Mouse (Mus musculus): Measurements from ENCODE around the gene Tuba1b.
"Not testable (repeated sequence)": the region's sequence is repeated elsewhere in the genome, so short reads cannot be mapped to it uniquely, and the experiment has no call there.

Gene Tuba1b

DNA sequence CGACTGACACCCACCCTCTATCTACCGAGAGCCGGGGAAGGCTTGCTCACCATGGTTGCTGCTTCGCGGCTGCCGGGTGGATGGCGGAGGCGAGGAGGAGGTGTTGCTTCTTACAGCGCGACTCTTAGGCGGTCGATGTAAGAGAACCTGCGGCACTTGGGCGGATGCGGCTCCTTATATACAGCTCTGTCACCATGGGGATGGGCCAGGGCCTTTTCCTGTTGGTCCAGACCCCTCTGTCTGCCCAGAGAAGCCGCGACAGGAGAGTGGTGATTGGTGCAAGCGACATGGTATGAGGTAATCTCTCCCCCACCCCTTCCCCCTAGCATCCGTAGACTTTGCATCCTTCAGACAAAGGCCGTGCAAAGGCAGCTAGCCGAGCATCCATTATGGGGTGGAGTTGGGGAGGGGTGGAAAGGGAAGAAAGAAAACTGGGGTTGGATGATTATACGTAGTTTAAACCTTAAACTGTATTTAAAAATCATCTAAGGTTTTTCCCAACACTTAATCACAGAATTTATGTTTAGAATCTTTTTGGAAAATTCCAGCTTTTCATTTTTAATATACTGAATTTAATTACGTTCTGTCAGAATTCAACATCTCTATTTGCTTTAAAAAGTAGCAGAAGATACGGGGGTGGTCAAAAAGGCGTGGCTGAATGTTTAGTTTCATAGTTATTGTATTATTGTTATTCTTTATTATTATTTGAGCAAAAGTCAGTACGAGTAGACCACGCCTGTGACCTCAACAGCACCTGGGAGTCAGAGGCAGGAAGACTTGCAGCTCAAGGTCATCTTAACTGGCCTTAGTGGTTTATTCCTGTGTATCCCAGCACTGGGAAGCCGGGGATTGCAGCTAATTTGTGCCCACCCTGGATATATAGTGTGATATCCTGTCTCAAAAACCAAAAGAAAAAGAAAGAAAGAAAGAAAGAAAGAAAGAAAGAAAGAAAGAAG is 19.3 kb upstream of the Tuba1b start, which contains the start of the genes Gm49450 and Tuba1a:
Gm49450 (minus strand) TSS at position 151 of the 956 bp plus-strand sequence.
Tuba1a (minus strand) TSS at position 303 of the 956 bp plus-strand sequence.
- peak; percentile 96 for DNase-seq

DNA sequence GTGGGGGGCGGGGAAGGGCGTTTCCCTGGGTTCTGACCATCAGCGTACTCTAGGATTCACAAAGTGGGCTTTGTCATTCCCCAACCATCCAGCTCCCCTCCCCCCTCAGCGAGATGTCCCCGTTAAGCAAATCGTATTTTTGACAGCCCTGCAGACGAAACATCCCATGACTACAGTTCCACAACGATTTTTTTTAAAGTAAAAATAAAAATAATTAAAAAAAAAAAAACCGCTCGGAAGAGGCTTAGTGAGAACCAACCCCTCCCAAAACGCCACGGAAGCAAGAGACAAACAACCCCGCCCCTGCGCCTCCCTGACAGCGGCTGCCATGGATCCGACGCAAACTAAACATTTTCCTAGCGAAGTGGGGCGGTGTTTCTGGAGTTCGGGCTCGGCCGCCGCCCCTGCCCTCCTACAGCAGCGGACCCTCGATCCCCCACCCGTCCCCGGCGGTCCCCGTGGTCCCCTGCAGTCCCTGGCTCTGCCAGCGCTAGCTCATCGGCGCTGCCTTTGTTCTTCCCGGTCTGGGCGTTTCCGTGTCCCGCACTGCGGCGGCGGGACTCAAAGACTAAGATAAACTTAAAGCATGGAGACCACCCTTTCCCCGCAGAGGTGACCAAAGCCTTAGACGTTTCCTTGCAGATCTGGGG is 18.5 kb upstream of the Tuba1b start:
- DNase-seq, result peak; percentile 75

DNA sequence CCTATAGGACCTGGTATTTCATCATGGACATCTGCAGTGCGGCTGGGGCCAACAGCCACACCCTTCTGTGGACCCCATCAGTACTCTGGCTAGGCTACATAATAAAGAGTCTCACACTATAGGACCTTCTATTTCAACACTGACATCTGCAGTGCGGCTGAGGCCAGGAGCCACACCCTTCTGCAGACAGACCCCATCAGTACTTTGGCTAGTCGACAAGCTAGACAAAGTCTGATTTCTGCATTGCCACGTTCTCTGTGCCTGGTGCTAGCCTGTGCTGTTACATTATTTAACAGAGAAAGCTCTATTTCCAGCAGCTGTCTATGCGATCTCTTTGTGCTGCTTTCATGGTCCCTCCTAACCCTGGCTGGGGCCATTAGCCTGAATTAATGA is 17.7 kb upstream of the Tuba1b start:
- DNase-seq, result no peak

DNA sequence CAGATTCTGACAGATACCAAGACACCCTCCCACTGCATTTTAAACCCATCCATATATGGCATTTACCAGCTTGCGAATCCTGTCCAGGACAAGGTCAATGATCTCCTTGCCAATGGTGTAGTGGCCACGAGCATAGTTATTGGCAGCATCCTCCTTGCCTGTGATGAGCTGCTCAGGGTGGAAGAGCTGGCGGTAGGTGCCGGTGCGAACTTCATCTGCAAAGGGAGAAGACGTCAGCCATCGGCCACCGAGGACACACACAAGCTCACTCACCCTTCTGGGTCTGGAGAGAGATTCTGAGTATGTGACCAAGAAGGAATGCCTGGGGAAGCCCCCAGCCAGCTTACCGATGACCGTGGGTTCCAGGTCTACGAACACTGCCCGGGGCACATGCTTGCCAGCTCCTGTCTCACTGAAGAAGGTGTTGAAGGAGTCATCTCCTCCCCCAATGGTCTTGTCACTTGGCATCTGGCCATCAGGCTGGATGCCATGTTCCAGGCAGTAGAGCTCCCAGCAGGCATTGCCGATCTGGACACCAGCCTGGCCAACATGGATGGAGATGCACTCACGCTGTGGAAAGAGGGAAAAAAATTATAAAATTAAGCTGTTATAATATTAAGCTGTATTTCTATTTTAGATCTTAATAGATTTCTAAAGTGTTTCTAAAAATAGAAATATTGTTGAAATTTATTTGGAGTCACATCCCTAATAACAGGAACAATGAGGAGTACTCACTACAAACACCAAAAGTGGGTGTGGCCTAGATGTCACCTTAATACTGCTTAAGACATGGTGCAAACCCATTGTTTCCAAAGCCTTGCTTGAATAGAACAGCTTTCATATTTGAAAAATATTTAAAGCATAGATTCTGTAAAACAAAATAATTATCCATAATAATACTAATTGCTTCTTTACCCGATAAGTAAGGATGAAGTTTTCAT is 17.0 kb upstream of the Tuba1b start:
- not testable (repeated sequence) for DNase-seq

DNA sequence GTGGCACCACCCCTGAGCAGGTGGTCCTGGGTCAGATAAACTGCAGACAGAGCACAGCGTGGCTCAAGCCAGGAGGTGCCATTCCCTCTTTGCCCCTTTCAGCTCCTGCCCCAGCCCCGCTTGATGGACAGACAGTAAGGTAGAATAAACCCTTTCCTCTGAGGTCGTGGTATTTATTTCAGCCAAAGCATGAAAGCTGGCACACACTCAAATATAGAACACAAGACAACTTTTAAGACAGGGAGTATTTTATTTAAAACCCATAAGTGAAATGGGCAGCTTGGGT is 15.2 kb upstream of the Tuba1b start:
- no peak for DNase-seq

DNA sequence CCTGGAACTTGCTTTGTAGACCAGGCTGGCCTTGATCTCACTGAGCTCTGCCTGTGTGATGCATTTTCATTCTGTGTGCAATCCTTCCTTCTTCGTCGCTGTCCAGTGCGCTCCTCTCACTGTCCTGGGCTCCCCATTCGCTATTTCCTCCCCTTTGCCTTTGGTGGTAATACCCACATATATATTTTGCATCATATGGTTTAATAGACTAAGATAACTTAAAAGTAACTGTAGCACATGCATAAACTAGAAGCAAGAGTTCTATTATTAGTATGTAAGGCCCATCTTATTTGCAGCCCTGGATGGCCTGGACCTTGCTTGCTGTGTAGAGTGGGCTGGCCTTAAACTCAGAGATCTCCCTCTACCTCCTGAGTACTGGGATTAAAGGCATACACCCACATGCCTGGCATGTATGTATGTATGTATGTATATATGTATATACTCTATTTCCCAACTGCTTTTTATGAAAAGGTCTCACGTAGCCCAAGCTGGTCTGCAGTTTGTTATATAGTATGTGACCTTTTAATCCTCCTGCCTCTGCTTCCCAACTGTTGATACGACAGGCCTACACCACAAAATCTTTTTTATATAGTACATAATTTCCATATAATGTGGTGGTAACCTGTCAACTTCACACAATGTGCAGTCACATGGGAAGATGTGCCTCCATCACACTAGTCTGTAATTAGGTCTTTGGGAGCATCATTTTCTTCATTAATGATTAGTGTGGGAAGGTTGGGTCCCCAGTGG is 14.7 kb upstream of the Tuba1b start:
- DNase-seq, result no peak

DNA sequence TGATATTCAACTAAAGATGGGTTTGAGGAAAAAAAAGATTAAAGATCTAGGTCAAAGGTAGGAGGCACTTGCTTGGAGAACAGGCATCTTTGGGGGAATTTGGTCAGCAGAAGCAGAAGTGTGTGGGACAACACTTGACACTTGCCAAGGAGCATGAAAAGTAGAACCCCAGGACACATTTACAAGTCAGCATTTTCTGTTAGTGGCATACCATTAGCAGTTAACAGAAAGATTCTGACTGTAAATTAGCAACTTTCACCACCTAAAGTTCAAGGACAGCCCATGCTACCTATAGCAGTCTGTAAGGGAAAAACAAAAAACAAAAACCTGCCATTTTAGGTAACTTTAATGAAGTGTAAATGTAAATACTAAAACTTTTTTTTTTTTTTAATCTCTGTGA is 14.0 kb upstream of the Tuba1b start:
- DNase-seq, result no peak

DNA sequence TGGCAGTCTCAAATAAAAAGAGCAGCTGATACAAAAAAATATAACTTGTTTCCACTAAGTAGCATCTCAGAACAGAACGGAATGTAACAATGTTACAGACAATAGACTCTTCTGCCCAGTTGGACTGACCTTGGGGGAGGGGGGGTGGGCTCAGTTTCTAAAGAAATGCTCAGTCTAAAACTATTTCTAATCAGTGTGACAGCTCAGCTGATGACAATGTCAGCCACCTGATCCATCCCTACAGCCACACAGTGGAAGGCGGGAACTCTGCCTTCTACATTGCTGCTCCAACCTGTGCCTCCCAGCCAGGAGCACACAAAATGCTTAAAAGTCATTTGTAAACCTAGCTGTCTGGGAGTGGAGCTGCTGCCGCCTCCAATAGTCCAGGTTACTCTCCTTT is 13.5 kb upstream of the Tuba1b start:
- no peak for DNase-seq

DNA sequence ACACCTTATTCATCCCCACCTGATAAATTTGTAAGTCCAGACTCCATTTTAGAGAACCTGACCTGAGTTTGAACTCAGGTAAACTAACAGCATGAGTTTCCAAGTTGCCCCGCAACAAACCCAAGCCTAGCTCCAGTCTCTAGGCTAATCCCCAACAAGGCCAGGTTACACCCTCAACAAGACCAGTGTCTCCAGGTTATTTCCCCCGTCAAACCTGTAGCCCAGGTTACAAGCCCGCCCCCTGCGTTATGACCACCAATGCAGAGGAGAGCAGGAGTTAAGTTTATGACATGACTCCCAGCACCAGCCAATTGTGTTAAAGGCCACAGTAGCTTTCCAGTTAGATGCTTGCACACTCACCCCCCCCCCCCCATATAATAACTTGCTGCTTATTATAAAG is 8.8 kb upstream of the Tuba1b start:
- DNase-seq, result no peak

DNA sequence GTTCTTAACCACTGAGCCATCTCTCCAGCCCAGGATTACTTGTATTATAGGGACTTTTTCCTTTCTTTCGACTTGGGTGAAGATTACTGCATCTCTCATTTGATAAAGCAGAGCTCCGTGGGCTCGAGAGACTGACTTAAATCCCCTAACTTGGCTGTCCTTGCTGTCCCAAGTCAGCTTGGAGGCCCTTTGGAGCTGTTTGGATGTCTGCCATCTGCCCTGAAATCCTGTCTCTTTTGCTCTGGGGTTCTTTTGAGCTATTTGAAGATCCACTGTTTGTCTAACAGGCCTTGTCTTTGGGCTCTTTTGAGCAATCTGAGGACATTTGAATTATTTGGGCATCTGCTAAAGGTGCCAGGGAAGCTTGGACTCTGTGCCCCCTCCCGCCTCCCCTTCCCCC is 7.7 kb upstream of the Tuba1b start:
- no peak for DNase-seq

DNA sequence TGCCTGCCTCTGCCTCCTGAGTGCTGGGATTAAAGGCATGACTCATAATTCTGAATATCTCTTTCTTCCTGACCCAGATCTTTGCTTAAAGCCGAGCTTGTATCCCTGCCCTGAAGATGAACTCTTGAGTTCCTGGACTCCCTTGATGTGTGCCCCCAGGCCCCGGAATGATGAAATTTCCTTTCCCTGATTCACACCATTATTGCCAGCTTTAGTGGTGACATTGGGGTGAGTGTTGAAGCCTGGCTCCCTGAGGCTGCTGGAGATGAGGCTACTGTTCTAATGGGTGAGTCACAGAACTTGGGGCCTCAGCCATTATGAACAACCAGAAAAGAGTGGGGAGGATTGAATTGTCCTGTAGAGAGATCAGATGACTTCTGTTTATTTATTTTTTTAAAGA is 7.2 kb upstream of the Tuba1b start:
- DNase-seq, result no peak

DNA sequence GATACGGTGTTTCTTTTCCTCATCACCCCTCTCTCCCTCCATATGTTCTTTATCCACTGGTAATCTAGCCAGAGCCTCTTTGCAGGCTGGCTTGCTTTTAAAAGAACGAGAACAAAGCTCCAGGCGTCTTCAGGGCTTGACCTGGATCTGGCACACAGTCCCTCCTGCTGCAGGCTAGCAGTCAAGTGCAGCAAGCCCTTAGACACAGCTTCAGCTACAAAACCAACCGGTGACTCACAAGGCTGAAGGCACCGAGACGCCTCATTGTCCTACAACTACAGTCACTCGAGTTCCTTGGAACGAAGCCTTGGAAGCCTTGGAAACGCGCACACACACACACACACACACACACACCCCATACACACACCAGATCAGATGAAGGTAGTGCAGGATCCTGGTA is 6.5 kb upstream of the Tuba1b start:
- no peak for DNase-seq

DNA sequence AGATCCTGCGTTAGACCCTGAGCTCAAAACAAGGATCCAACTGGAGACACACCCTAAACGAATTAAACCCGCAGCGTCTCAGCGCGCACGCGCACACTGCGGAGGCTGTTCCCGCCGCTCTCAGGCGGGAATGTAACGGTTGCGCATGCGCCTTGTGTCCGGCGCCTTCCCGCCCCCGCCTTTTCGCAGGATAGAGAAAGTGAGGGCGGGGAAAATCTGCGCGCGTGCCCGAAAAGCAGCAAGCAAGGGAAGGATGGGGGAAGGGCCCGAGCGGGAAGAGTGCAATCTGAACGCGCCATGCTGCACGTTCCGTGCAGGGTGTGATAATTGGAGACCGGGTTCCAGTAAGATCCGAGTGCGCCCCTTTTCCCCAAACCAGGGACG is 540 bp downstream of the Tuba1b start:
- DNase-seq, result peak; percentile 95

DNA sequence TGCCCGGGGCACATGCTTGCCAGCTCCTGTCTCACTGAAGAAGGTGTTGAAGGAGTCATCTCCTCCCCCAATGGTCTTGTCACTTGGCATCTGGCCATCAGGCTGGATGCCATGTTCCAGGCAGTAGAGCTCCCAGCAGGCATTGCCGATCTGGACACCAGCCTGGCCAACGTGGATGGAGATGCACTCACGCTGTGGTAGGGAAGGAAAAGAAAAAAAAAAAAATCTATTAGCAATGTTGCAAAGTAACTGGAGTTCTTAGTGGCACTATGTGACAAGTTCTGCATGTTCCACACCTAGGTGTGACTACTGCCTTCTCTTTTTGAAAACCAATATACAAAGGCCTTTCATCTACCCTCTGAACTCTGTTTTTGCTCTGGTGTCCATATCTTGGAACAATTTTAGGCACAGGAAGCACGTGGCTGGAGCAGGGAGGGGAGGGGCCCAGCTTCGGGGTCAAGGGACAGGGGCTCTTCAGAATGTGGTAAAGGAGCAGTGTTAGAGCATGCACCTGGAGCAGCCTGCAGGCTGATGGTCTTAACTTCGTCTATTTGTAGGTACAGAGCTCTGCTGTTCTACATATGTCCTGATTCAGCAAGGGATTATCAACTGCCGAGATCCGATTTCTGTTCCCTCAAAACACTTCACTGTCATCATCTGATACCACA is 1.2 kb downstream of the Tuba1b start:
- not testable (repeated sequence) for DNase-seq

DNA sequence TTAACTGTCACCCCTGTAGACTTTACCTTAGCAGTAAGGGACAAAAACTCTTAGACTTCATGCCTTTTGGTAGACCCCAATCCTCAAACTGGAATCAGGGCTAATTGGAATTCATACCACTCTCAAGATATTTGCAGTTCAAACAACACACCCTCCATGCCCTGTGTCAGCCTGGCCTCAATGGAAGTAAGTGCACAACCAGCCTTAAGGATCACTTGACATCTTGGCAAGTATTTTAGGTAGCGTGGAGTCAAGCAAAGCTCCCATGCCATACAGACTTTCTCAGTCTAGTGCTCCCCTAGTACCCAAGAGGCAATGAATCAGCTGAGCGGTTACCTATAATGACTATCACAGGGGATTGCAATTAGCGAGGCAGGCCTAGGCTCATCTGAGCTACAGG is 3.4 kb downstream of the Tuba1b start:
- DNase-seq, result no peak

DNA sequence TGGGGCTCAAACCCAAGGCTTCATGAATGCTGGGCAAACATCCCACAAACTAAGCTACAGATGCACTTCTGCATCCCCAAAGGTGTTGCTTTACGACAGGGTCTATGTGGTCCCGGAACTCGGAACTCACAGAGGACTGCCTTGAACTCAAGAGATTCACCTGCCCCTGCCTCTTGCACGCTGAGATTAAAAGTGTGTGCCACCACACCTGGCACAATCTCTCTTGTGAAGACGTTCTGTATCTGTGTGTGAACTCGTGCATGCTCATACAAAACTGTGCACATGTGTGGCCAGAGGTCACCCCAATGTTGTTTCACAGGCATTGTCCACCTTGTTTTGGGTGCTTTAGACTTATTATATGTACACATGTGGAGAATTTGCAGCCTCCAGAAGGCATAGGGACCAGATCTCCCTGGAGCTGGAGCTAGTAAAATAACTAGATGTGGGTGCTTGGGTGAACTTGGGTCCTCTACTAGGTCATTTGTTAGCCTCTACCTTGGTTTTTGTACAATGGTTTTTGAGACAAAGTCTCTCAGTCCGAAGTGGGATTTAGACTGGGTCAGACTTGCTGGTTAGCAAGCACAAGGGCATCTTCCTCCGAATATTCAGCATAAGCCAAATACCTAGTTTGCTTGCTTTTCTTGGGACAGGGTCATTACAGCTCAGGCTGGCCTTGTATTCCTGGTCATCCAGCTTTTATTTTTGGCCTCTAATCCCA is 4.2 kb downstream of the Tuba1b start:
- no peak for DNase-seq

DNA sequence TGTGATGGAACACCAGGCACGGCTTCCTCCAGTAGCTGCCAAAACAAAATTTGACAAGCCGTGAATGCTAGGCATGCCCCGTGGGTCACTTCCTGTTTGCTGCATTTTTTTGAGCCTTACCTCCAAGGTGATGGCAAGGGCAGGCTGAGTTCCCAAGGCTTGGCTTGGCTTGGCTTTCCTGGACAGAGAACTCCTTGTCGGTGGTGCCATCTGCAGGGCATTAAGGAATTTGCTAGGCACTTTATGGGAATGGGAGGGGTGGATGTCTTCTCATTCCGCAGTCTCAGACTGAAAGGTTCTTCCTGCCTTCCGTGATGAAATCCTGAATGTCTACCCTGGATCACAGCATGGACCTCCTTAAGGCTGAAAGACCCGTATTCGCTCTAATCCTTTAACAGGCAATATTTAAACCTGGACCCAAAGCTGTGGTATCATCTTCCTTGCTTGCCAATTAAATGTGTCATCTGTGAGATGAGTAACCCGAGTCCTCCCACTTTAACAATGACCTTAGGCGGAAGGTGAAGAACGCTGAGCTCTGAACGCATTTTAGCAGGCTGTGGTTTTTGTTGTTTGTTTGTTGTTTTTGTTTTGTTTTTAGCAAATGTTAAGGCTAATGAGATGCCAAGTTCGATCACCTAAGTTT is 5.6 kb downstream of the Tuba1b start:
- peak; percentile 61 for DNase-seq

DNA sequence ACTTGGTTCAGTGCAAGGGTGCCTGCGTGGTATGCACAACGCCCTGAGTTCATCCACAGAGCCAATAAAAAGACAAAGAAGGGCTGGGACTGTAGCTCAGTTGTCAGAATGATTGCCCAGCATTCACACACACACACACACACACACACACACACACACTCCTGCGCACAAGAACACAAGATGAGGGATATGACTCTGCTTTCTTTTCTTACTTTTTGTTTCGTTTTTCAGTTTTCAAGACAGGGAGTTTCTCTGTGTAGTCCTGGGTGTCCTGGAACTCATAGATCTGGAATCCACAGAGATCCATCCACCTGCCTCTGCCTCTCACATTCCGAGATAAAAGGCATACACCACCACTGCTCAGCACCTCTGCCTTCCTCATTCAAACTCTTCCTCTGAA is 6.8 kb downstream of the Tuba1b start:
- DNase-seq, result no peak

DNA sequence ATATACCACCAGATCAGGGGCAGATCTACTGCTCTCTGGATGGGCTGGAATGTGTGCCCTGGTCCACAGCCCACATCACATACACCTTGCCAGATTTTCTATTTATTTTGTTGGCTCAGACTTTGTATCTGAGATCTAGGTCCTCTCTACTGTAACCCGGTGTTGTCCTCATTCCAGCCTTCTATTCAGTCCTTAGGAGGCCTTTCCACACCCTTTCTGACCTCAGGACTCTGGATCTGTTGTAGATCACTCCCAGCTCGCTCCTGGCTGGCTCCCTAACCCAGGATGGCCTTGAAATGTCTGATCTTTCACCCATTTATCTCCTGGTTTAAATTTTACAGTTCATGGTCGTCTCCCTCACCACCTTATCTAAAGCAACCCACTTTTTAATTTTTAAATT is 9.7 kb downstream of the Tuba1b start:
- no peak for DNase-seq

DNA sequence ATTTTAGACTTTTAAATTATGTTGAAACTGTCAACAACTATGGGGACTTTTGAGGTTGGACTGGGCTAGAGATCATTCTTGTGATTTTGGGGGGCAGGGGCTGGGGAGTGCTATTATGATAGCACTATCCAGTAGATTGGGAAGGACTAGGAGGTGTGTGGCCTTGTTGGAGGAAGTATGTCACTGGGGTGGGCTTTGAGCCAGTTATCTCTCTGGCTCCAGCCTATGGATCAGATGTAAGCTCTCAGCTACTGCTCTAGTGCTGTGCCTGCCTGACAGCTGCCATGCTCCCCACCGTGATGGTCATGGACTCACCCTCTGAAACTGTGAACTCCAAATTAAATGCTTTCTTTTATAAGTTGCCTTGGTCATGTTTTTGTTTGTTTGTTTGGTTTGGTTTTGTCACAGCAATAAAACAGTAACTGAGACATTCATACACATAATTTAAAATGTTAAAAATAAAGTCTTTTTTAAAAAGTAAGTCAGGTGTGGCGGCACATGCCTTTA is 11.3 kb downstream of the Tuba1b start:
- DNase-seq, result no peak

DNA sequence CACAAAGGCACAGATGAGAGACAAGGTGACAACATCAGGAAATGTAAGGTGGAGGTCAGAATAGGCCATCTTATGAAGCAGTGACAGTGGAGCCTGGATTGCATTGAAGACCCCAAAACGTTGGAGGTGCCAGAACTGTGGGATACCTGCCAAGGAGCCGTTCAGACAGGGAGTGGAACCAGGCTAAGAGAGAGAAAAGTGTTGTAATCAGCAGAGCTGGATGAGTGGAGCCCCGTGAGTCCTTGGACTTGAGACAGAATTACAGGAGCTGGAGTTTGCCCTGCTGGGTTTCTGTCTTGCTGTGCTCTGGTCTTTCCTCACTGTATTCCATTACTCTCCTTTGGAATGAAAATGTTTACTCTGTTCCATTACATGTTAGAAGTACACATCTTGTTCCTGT is 11.8 kb downstream of the Tuba1b start:
- no peak for DNase-seq
